Mouse (Mus musculus): ENCODE measurements at regions not wholly inside any gene's neighbourhood (a gene's known extent, or its start where the extent isn't known, plus 50 kb on each side); places are given as distances from the start of the nearest gene placed in this dataset.

DNA sequence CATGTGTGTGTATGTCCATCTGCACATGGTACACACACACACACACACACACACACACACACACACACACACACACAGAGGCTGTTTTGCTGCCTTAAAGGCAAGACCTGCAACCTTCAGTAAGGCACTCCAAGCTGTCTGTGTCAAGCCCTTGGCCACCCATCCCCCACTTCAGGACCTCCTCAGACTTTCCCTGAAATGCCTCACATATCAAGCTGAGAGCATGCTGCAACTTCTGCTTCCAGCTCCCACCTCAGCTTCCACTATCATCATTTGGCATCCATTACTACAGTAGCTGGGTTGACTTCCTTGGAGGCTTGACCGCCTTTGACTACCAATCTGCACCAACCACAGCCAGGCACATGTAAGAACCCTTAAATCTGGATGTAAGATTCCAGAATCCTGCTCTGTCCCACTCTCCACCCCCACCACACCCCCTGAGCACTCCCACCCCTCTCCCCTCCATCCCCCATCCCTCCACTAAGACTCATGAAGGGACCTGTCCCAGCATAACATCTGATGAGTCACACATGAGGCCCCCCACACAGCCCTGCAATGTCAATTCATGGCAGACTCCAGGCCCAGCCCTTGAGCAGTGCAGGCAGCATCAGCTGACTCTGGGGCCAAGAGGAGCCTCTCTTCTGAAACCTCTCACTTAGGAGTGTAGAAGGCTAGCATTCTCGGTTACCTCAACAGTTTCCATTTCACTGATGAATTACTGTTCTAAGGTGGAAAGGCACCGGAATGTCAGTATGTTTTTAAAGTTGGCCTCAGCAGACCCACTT is 196.8 kb upstream of the Dio3 start:
- Histone ChIP-seq H3K4me3 (ENCODE audit: low read depth, low read length) (no peak overlapping the region), H3K36me3 (ENCODE audit: control insufficient read depth, insufficient read depth, low read length) (no peaks in the 10 kb centered on the region), H3K27me3 (replicated peaks; ENCODE audit: control insufficient read depth, insufficient read depth, low read length) (no peaks in the 10 kb centered on the region), H3K4me1 (ENCODE audit: control insufficient read depth, insufficient read depth, low read length) (no peaks in the 10 kb centered on the region), H3K9ac (ENCODE audit: low read depth, low read length) (no peak overlapping the region), H3K9me3 (ENCODE audit: control insufficient read depth, low read length) (0 out of 2 replicates have a peak, but pooled peaks cover 6% of the 10 kb centered on the region), H3K27ac (replicated peaks; ENCODE audit: low read depth, low read length) (no peak overlapping the region), H3K4me2 (ENCODE audit: low read depth, low read length) (no peak overlapping the region)
- WGBS = 90% methylated on average over 3 of the region's 3 CpGs
- no peak for ATAC-seq (ENCODE audit: low read depth)
- DNase-seq (ENCODE audit: low spot score) = no peak

DNA sequence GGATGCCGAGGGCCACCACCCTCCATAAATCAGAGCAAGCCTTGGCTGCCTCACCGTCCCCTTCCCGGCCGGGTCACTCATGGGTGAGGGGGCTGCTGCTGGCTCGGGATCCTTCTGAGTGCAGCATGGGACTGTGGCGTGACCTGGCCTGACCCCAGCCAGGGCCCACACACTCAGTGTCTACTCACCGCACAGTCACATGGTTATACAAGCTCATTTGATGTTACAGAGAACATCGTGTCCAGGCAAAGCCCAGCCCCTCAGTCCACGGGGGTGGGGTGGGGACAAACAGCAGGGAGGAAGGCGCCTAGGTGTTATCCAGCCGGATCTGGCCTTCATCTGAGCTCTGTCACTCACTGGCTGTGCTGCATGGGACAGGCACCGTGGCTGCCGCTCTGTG is 195.9 kb upstream of the Dio3 start:
- Histone ChIP-seq H3K4me3 (ENCODE audit: low read depth, low read length) (no peak overlapping the region), H3K4me1 (ENCODE audit: control insufficient read depth, insufficient read depth, low read length) (no peaks in the 10 kb centered on the region), H3K9ac (ENCODE audit: low read depth, low read length) (no peak overlapping the region), H3K9me3 (ENCODE audit: control insufficient read depth, low read length) (0 out of 2 replicates have a peak, but pooled peaks cover 6% of the 10 kb centered on the region), H3K36me3 (ENCODE audit: control insufficient read depth, insufficient read depth, low read length) (no peaks in the 10 kb centered on the region), H3K27ac (replicated peaks; ENCODE audit: low read depth, low read length) (no peak overlapping the region), H3K27me3 (replicated peaks; ENCODE audit: control insufficient read depth, insufficient read depth, low read length) (no peaks in the 10 kb centered on the region), H3K4me2 (ENCODE audit: low read depth, low read length) (no peak overlapping the region)
- no peak for ATAC-seq (ENCODE audit: low read depth)
- no peak for DNase-seq (ENCODE audit: low spot score)
- WGBS = 52% methylated on average over 11 of the region's 13 CpGs

GRCm38 (mm10) chr12:110083471-110083870 is 195.4 kb upstream of the Dio3 start:
- no peak for DNase-seq (ENCODE audit: low spot score)
- H3K9ac ChIP-seq (ENCODE audit: low read depth, low read length) = no peak overlapping the region
- H3K36me3 ChIP-seq (ENCODE audit: control insufficient read depth, insufficient read depth, low read length) = no peaks in the 10 kb centered on the region
- no peak for ATAC-seq (ENCODE audit: low read depth)
- no peaks in the 10 kb centered on the region for H3K4me1 ChIP-seq (ENCODE audit: control insufficient read depth, insufficient read depth, low read length)
- 54% methylated on average over 5 of the region's 5 CpGs for WGBS
- 0 out of 2 replicates have a peak, but pooled peaks cover 6% of the 10 kb centered on the region for H3K9me3 ChIP-seq (ENCODE audit: control insufficient read depth, low read length)
- no peak overlapping the region for H3K4me3 ChIP-seq (ENCODE audit: low read depth, low read length)
- H3K27ac ChIP-seq (replicated peaks; ENCODE audit: low read depth, low read length) = no peak overlapping the region
- H3K4me2 ChIP-seq (ENCODE audit: low read depth, low read length) = no peak overlapping the region
- H3K27me3 ChIP-seq (replicated peaks; ENCODE audit: control insufficient read depth, insufficient read depth, low read length) = no peaks in the 10 kb centered on the region

DNA sequence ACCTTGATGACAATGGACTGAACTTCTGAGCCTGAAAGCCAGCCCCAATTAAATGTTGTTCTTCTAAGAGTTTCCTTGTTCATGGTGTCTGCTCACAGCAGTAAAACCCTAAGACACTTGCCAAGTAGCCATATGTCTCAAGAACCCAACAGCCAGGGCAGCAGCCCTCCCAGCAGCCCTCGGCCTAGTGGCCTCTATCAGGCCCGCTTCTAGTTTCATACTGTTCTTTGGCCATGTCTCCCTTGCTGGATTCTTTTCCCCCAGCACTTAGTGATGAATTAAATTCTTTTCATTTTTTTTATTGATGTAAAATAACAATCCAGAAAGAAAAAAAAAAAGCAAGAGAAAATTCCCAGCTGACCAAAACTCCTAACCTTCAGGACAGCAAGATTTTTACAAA is 191.9 kb upstream of the Dio3 start:
- WGBS = 74% methylated on average over 2 of the region's 2 CpGs
- H3K4me3 ChIP-seq (ENCODE audit: low read depth, low read length) = no peak overlapping the region
- H3K27ac ChIP-seq (replicated peaks; ENCODE audit: low read depth, low read length) = no peak overlapping the region
- H3K27me3 ChIP-seq (replicated peaks; ENCODE audit: control insufficient read depth, insufficient read depth, low read length) = no peaks in the 10 kb centered on the region
- H3K4me1 ChIP-seq (ENCODE audit: control insufficient read depth, insufficient read depth, low read length) = no peaks in the 10 kb centered on the region
- H3K4me2 ChIP-seq (ENCODE audit: low read depth, low read length) = no peak overlapping the region
- no peaks in the 10 kb centered on the region for H3K9me3 ChIP-seq (ENCODE audit: control insufficient read depth, low read length)
- H3K36me3 ChIP-seq (ENCODE audit: control insufficient read depth, insufficient read depth, low read length) = no peaks in the 10 kb centered on the region
- ATAC-seq (ENCODE audit: low read depth) (no peak), DNase-seq (ENCODE audit: low spot score) (no peak)
- no peak overlapping the region for H3K9ac ChIP-seq (ENCODE audit: low read depth, low read length)

GRCm38 (mm10) chr12:110087812-110088211 is 191.1 kb upstream of the Dio3 start:
- DNase-seq (ENCODE audit: low spot score) (no peak), ATAC-seq (ENCODE audit: low read depth) (no peak)
- H3K9me3 ChIP-seq (ENCODE audit: control insufficient read depth, low read length) = no peaks in the 10 kb centered on the region
- no peaks in the 10 kb centered on the region for H3K27me3 ChIP-seq (replicated peaks; ENCODE audit: control insufficient read depth, insufficient read depth, low read length)
- no peak overlapping the region for H3K4me2 ChIP-seq (ENCODE audit: low read depth, low read length)
- no peaks in the 10 kb centered on the region for H3K36me3 ChIP-seq (ENCODE audit: control insufficient read depth, insufficient read depth, low read length)
- H3K4me3 ChIP-seq (ENCODE audit: low read depth, low read length) = no peak overlapping the region
- no peaks in the 10 kb centered on the region for H3K4me1 ChIP-seq (ENCODE audit: control insufficient read depth, insufficient read depth, low read length)
- no peak overlapping the region for H3K9ac ChIP-seq (ENCODE audit: low read depth, low read length)
- H3K27ac ChIP-seq (replicated peaks; ENCODE audit: low read depth, low read length) = no peak overlapping the region

- peaks cover 8% of the 10 kb centered on the region for H3K9me3 ChIP-seq (ENCODE audit: control insufficient read depth, low read length)
- no peak overlapping the region for H3K4me2 ChIP-seq (ENCODE audit: low read depth, low read length)
- no peak overlapping the region for H3K9ac ChIP-seq (ENCODE audit: low read depth, low read length)
- H3K36me3 ChIP-seq (ENCODE audit: control insufficient read depth, insufficient read depth, low read length) = no peaks in the 10 kb centered on the region
- 83% methylated on average over 7 of the region's 7 CpGs for WGBS
- no peaks in the 10 kb centered on the region for H3K27me3 ChIP-seq (replicated peaks; ENCODE audit: control insufficient read depth, insufficient read depth, low read length)
- no peak overlapping the region for H3K4me3 ChIP-seq (ENCODE audit: low read depth, low read length)
- DNase-seq (ENCODE audit: low spot score) = no peak
- no peak overlapping the region for H3K27ac ChIP-seq (replicated peaks; ENCODE audit: low read depth, low read length)
- H3K4me1 ChIP-seq (ENCODE audit: control insufficient read depth, insufficient read depth, low read length) = no peaks in the 10 kb centered on the region
- no peak for ATAC-seq (ENCODE audit: low read depth)
These were observed 176.7 kb upstream of the Dio3 start for GRCm38 (mm10) chr12:110102186-110102585.

DNA sequence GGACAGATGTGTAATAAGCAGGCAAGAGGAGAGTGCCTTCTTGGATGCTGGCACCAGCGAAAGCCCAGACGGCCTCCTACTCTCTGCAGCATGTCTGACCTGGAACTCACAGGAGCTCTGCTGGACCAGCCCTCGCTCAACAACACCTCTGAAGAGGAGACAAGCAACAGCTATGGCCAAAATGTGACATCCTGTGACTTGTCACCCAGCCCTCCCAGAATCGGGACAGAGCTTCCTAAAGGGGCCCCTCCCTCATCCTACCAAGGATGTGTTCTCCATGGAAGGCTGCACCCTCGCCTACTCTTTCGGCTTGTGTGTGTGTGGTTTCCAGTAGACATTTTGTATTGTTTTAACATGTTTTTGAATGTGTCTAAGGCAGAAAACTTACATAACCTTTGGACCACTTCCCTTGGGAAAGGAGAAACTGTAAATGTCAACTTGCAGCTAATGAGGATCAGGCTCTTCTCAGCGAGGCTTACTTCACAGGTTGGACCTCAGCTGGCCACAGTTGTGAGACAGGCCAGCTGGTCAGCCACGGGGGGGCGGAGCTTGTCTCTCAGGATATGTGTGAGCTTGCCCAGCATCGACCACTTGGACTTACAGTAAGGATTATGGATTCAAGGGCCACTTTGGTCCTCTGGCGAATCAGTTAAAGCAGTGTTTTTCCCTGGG is 166.7 kb upstream of the Dio3 start:
- Histone ChIP-seq H3K27ac (replicated peaks; ENCODE audit: low read depth, low read length) (no peak overlapping the region), H3K4me3 (ENCODE audit: low read depth, low read length) (no peak overlapping the region), H3K4me2 (ENCODE audit: low read depth, low read length) (no peak overlapping the region), H3K36me3 (ENCODE audit: control insufficient read depth, insufficient read depth, low read length) (no peaks in the 10 kb centered on the region), H3K4me1 (ENCODE audit: control insufficient read depth, insufficient read depth, low read length) (no peaks in the 10 kb centered on the region), H3K9me3 (ENCODE audit: control insufficient read depth, low read length) (no peaks in the 10 kb centered on the region), H3K27me3 (replicated peaks; ENCODE audit: control insufficient read depth, insufficient read depth, low read length) (no peaks in the 10 kb centered on the region), H3K9ac (ENCODE audit: low read depth, low read length) (no peak overlapping the region)
- WGBS = 66% methylated on average over 11 of the region's 11 CpGs
- ATAC-seq (ENCODE audit: low read depth) (no peak), DNase-seq (ENCODE audit: low spot score) (no peak)

GRCm38 (mm10) chr12:110112723-110113105 is 166.2 kb upstream of the Dio3 start:
- Histone ChIP-seq H3K27ac (replicated peaks; ENCODE audit: low read depth, low read length) (no peak overlapping the region), H3K9ac (ENCODE audit: low read depth, low read length) (no peak overlapping the region), H3K4me1 (ENCODE audit: control insufficient read depth, insufficient read depth, low read length) (no peaks in the 10 kb centered on the region), H3K27me3 (replicated peaks; ENCODE audit: control insufficient read depth, insufficient read depth, low read length) (no peaks in the 10 kb centered on the region), H3K9me3 (ENCODE audit: control insufficient read depth, low read length) (no peaks in the 10 kb centered on the region), H3K4me3 (ENCODE audit: low read depth, low read length) (no peak overlapping the region), H3K36me3 (ENCODE audit: control insufficient read depth, insufficient read depth, low read length) (no peaks in the 10 kb centered on the region), H3K4me2 (ENCODE audit: low read depth, low read length) (no peak overlapping the region)
- DNase-seq (ENCODE audit: low spot score) = no peak
- ATAC-seq (ENCODE audit: low read depth) = no peak
- 70% methylated on average over 7 of the region's 7 CpGs for WGBS

- H3K27ac ChIP-seq (replicated peaks; ENCODE audit: low read depth, low read length) = no peak overlapping the region
- H3K9me3 ChIP-seq (ENCODE audit: control insufficient read depth, low read length) = no peaks in the 10 kb centered on the region
- H3K4me2 ChIP-seq (ENCODE audit: low read depth, low read length) = no peak overlapping the region
- no peak overlapping the region for H3K9ac ChIP-seq (ENCODE audit: low read depth, low read length)
- no peaks in the 10 kb centered on the region; the same call in 1 of the 2 replicates for H3K4me1 ChIP-seq (ENCODE audit: control insufficient read depth, insufficient read depth, low read length)
- no peaks in the 10 kb centered on the region for H3K36me3 ChIP-seq (ENCODE audit: control insufficient read depth, insufficient read depth, low read length)
- no peaks in the 10 kb centered on the region for H3K27me3 ChIP-seq (replicated peaks; ENCODE audit: control insufficient read depth, insufficient read depth, low read length)
- DNase-seq (ENCODE audit: low spot score) = no peak
- H3K4me3 ChIP-seq (ENCODE audit: low read depth, low read length) = no peak overlapping the region
- ATAC-seq (ENCODE audit: low read depth) = no peak
- 75% methylated on average over 7 of the region's 7 CpGs for WGBS
These were observed 158.7 kb upstream of the Dio3 start for GRCm38 (mm10) chr12:110120141-110120540.
